Mouse (Mus musculus) limb, embryonic 12.5 days (tissue): Measurements from ENCODE around the gene Pdlim3. TPM values are rescaled to one million over a fixed set of nuclear protein-coding genes. Genes with fewer than 3 reads are reported as not detected.

Experiments
- ATAC-seq: fragments of 200-750 bp; cut with Nextera tagmentation; 2 replicates; pipeline ENCODE4 v1.8.0; 2017; ENCODE audit warnings: low read depth, moderate TSS enrichment; ENCODE audit not compliant: insufficient number of reproducible peaks, insufficient read depth, low FRiP score, low TSS enrichment
- H3K27ac ChIP-seq: fragments of 300-500 bp; sonication (generic); 2 replicates; pipeline ENCODE4 v1.5.1; 2016; ENCODE audit warnings: mild to moderate bottlenecking, moderate library complexity
- H3K27me3 ChIP-seq: fragments of 300-500 bp; sonication (generic); 2 replicates; pipeline ENCODE4 v1.6.1; 2016; ENCODE audit warnings: mild to moderate bottlenecking, moderate library complexity
- H3K36me3 ChIP-seq: fragments of 300-500 bp; sonication (generic); 2 replicates; pipeline ENCODE4 v1.6.1; 2016; ENCODE audit warnings: mild to moderate bottlenecking, moderate library complexity
- H3K4me1 ChIP-seq: fragments of 300-500 bp; sonication (generic); replicated peaks from 2 replicates; pipeline ENCODE4 v1.6.1; 2016
- H3K4me2 ChIP-seq: fragments of 300-500 bp; sonication (generic); 2 replicates; pipeline ENCODE4 v1.6.1; 2016; ENCODE audit warnings: mild to moderate bottlenecking, moderate library complexity
- H3K4me3 ChIP-seq: fragments of 300-500 bp; sonication (generic); replicated peaks from 2 replicates; pipeline ENCODE4 v1.5.1; 2016; ENCODE audit warnings: mild to moderate bottlenecking
- H3K9ac ChIP-seq: fragments of 300-500 bp; sonication (generic); replicated peaks from 2 replicates; pipeline ENCODE4 v1.6.1; 2016; ENCODE audit warnings: mild to moderate bottlenecking, moderate library complexity
- H3K9me3 ChIP-seq: fragments of 300-500 bp; sonication (generic); 2 replicates; pipeline ENCODE4 v1.6.1; 2016; ENCODE audit warnings: mild to moderate bottlenecking, moderate library complexity
- WGBS: fragments of 180-500 bp; shearing (Covaris S2); methylation state at CpG from one replicate; pipeline ENCODE4 v1.1.7; 2016; 5-methylcytosine and 5-hydroxymethylcytosine counted together
- polyA plus RNA-seq: library from polyadenylated mRNA; unstranded; fragments of >200 nt; fragmentation: Nextera tagmentation; extraction: Ambion mirVana; gene quantifications from 2 replicates; pipeline ENCODE4 v1.2.1, GENCODE M21; 2016

Gene Pdlim3
- polyA plus RNA-seq, 1 experiment from 2014 or later: 17.9 TPM

GRCm38 (mm10) chr8:45950622-45951021, 65.4 kb downstream of the Pdlim3 start:
- Histone ChIP-seq H3K36me3 (no peaks in the 10 kb centered on the region), H3K27ac (no peak overlapping the region), H3K9ac (no peak overlapping the region), H3K4me3 (no peak overlapping the region), H3K4me2 (no peak overlapping the region), H3K4me1 (no peaks in the 10 kb centered on the region), H3K27me3 (no peaks in the 10 kb centered on the region), H3K9me3 (no peaks in the 10 kb centered on the region)
- WGBS: 60% methylated on average over 2 of the region's 2 CpGs
- ATAC-seq: no peak

Other genes starting within 250 kb of the Pdlim3 start
- 0.14 TPM in 1 of 2 replicates, not detected in the other for gene Ccdc110, start 49.2 kb downstream of the Pdlim3 start, polyA plus RNA-seq
- gene 1700029J07Rik, start 89.8 kb downstream of the Pdlim3 start, polyA plus RNA-seq: 3.4 and 4.9 TPM in 2 replicates
- 72.1 TPM in 2 replicates for gene Ufsp2, start 90.1 kb downstream of the Pdlim3 start, polyA plus RNA-seq
- 0.23 and 0.41 TPM in 2 replicates for gene Lrp2bp, start 113.8 kb downstream of the Pdlim3 start, polyA plus RNA-seq
- 22.2 and 22.3 TPM in 2 replicates for gene Ankrd37, start 120.2 kb downstream of the Pdlim3 start, polyA plus RNA-seq